Comparison of ENCODE assay signal across 15 mouse cellular contexts in the genomic region with DNA sequence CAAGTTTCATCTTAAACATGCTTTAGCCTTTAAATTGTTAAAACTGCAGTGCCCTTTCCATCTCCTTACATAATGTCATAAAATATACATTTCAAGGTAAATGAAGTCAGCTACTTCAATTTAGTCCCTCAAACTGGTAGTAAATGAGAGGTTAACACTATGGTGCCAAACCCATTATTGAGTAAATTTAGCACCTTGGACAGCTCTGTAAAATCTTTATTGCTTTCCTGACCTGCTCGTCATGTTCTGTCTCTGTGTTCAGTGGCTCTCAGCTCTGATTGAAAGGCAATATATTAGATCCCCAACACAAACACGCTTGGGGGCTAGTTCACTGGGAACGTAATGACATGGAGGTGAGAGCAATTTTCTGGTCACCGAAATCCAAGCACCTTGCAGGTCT.
"Had no signal": no experiment of that assay in that cellular context is flagged by ENCODE, and none has a peak within 500 bp of the region (broad histone marks: within the 10 kb centered on the region; RNA-seq: fewer than 3 reads in every experiment).

No protein-coding gene starts in this region.

- H3K4me3 ChIP-seq: limb, embryonic 12.5 days; neural tube, embryonic 13.5 days had no signal

- H3K9me3 ChIP-seq: limb, embryonic 12.5 days; neural tube, embryonic 13.5 days had no signal

- H3K27me3 ChIP-seq: limb, embryonic 12.5 days; neural tube, embryonic 13.5 days had no signal

- ATAC-seq: midbrain, embryonic 16.5 days had no signal

- H3K9ac ChIP-seq: limb, embryonic 12.5 days; liver, embryonic 14.5 days; neural tube, embryonic 13.5 days had no signal

- H3K4me1 ChIP-seq: limb, embryonic 12.5 days had no signal

- H3K27ac ChIP-seq: limb, embryonic 12.5 days; liver, embryonic 14.5 days; neural tube, embryonic 13.5 days; stomach, postnatal 0 days had no signal

- DNase-seq: kidney, adult 18-20 months; kidney, postnatal 14 days; layer of hippocampus, postnatal 36 days; lung, adult 18-20 months; lung, postnatal 10 days; lung, postnatal 4 days; right cerebral cortex, adult 18-20 months; right cerebral cortex, postnatal 25 days; thymus, postnatal 4 days had no signal

- H3K4me2 ChIP-seq: limb, embryonic 12.5 days; midbrain, embryonic 11.5 days; neural tube, embryonic 13.5 days had no signal
